Mouse (Mus musculus): Measurements from ENCODE around the gene Foxf1.

Foxf1 gene

DNA sequence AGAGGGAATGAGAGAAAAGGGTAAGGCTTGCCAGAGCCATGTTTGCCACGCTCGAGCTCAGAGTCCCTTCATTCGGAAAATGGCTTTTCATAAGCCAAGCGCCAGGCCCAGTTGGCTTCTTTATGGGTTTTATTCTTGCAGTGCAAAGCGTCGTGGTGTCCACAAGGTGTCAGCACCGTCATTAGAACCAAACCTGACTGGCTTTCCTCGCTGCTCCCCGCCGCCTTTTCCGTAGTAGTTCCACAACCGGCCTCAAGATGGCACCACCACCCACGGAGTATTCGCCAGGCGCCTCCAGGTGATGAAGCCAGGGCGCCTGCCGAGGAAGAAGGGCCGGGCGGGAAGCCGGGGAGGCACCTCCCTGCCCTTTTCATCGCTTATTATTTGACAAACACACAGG is 29.1 kb downstream of the Foxf1 start:
- DNase-seq (ENCODE audit: low read depth, low spot score): peak; percentile 96

DNA sequence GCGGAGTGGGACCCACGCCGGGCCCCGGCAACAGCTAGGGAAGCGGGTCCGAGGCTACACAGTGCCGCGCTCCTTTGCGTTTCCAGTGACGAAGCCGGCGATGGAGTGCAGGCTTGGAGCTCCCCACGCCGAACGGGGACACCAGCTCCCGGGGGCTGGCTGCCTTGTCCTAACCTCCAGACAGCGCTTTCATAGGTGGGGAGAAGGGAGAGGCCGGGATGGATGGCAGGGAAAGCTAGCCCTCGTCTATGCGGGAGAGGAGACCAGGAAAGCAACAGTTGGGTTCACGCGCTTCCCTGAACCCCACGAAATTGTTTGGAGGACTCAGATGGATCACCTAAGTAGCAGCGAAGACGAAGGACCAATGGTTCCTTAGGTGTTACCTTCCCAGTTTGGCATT is 30.9 kb downstream of the Foxf1 start:
- DNase-seq (ENCODE audit: low read depth, low spot score): no peak

DNA sequence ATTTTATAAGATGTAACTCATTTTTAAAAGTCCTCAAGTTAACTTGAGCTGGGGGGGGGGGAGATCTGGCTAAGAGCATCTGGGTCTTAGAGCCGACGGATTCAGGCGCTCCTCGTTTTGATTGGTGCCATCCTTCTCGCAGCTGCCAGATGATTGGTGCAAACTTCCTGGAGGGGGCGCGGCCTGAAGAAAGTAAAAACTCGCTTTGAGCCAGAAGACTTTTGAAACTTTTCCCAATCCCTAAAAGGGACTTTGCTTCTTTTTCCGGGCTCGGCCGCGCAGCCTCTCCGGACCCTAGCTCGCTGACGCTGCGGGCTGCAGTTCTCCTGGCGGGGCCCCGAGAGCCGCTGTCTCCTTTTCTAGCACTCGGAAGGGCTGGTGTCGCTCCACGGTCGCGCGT is 31.8 kb downstream of the Foxf1 start, which contains the start of gene Foxc2:
Gene Foxc2 (plus strand): TSS at position 224 of the 400 bp plus-strand sequence.
- peak; percentile 89 for DNase-seq (ENCODE audit: low read depth, low spot score)

DNA sequence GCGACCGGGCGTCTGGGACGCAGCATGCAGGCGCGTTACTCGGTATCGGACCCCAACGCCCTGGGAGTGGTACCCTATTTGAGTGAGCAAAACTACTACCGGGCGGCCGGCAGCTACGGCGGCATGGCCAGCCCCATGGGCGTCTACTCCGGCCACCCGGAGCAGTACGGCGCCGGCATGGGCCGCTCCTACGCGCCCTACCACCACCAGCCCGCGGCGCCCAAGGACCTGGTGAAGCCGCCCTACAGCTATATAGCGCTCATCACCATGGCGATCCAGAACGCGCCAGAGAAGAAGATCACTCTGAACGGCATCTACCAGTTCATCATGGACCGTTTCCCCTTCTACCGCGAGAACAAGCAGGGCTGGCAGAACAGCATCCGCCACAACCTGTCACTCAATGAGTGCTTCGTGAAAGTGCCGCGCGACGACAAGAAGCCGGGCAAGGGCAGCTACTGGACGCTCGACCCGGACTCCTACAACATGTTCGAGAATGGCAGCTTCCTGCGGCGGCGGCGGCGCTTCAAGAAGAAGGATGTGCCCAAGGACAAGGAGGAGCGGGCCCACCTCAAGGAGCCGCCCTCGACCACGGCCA is 32.5 kb downstream of the Foxf1 start:
- peak; percentile 51 for DNase-seq (ENCODE audit: low read depth, low spot score)

DNA sequence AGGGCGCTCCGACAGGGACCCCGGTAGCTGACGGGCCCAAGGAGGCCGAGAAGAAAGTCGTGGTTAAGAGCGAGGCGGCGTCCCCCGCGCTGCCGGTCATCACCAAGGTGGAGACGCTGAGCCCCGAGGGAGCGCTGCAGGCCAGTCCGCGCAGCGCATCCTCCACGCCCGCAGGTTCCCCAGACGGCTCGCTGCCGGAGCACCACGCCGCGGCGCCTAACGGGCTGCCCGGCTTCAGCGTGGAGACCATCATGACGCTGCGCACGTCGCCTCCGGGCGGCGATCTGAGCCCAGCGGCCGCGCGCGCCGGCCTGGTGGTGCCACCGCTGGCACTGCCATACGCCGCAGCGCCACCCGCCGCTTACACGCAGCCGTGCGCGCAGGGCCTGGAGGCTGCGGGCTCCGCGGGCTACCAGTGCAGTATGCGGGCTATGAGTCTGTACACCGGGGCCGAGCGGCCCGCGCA is 33.0 kb downstream of the Foxf1 start:
- peak; percentile 37 for DNase-seq (ENCODE audit: low read depth, low spot score)

- no peak for DNase-seq (ENCODE audit: low read depth, low spot score)
Observed at GRCm38 (mm10) chr8:121117906-121118305, 33.7 kb downstream of the Foxf1 start.

- DNase-seq (ENCODE audit: low read depth, low spot score): no peak
Observed at GRCm38 (mm10) chr8:121118634-121119420, 34.6 kb downstream of the Foxf1 start.

GRCm38 (mm10) chr8:121119635-121120455 is 35.7 kb downstream of the Foxf1 start:
- no peak for DNase-seq (ENCODE audit: low read depth, low spot score)

DNA sequence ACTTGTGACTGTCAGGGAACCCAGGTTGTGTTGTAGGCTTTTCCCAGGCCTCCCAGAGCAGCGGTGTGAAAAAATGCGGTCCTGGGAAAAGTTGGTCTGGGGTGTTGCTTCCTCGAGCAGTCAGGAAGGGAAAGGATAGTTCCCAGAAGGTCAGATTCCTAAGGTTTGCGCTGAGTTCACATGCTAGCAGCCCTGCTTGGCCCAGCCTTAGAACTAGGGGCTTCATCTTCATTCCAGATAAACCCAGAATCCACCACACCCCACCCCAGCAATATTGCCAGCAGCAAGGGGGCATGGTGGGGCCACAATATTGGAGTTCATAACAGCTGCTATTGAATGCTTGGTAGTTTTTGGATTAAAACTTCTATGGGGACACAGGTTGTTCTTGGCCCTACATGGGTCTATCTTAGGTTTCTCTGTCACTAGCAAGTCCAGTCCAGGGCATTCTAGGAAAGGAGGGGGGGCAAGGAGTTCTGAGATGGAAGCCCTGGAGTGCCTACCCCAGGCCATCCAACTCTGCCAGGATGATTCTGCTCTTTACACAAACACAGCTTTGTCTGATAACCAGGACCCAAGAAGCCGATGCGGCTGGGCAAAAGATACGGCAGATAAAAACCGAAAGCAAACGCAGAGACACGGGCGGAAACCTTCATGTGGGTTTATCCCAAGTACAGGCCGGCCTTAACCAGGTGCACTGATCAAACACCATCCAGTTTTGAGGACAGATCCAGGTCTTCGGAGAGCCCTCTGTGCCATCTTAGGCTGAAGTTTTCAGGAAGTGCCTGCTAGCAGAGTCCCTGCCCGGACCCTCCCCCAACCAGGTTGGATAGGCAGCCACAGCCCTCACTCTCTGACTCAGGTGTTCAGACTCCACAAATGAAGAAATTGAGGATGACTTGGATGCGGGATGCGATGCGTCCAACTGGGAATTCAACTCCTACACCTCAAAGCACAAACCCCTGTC is 36.6 kb downstream of the Foxf1 start:
- no peak for DNase-seq (ENCODE audit: low read depth, low spot score)

GRCm38 (mm10) chr8:121121704-121122103 is 37.5 kb downstream of the Foxf1 start:
- no peak for DNase-seq (ENCODE audit: low read depth, low spot score)

- no peak for DNase-seq (ENCODE audit: low read depth, low spot score)
Observed at GRCm38 (mm10) chr8:121122368-121122767, 38.2 kb downstream of the Foxf1 start.

GRCm38 (mm10) chr8:121123113-121123512 is 38.9 kb downstream of the Foxf1 start:
- DNase-seq (ENCODE audit: low read depth, low spot score): no peak

- DNase-seq (ENCODE audit: low read depth, low spot score): no peak
Observed at GRCm38 (mm10) chr8:121124547-121125239, 40.5 kb downstream of the Foxf1 start.

DNA sequence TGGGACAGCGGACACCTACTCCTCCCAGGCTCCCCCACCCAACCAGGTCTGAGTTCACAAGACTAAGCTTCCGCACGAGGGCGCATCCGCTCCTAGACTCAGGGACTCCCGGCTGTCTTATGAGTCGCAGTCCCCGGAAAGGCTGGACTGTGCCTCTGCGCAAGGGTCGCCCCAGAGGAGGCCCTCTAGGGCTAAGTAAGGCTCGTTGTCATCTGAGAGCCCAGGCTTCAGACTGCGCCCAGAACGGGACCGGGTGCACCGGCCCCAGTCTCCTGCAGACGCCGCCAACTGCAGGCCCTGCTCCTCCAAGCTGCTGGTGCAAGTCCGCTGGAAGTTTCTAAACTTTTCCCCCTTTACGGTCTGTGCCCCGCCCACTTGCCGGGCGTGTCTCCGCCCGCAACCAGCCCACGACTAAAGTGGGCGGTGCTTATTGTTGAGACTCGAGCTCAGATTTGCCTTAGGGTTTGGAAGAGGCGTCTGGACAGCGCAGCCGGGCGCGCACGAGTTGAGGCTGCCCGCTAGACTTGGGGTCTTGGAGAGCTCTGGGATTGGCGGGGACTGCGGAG is 41.2 kb downstream of the Foxf1 start:
- peak; percentile 28 for DNase-seq (ENCODE audit: low read depth, low spot score)

- DNase-seq (ENCODE audit: low read depth, low spot score): no peak
Observed at GRCm38 (mm10) chr8:121126191-121126590, 42.0 kb downstream of the Foxf1 start.

- DNase-seq (ENCODE audit: low read depth, low spot score): no peak
Observed at GRCm38 (mm10) chr8:121126694-121127093, 42.5 kb downstream of the Foxf1 start.

DNA sequence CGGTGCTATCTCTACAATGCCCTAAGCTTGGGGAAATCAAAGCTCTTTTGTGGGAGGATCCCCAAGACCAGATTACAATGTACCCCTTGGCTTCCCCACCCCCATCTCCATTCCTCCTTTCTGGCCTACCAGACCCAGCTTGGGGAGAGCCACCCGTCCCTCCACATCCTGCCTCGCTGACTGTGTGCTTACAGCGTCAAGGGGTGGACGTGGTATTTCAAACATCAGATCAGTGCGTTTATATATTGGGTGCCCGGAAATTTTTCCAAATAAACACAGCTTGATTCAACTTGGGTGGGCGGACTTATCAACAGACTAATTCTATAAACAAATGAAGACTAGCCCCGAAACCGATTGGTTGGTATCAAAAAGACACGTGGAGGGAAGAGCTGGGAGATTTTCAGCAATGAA is 43.1 kb downstream of the Foxf1 start:
- DNase-seq (ENCODE audit: low read depth, low spot score): no peak

DNA sequence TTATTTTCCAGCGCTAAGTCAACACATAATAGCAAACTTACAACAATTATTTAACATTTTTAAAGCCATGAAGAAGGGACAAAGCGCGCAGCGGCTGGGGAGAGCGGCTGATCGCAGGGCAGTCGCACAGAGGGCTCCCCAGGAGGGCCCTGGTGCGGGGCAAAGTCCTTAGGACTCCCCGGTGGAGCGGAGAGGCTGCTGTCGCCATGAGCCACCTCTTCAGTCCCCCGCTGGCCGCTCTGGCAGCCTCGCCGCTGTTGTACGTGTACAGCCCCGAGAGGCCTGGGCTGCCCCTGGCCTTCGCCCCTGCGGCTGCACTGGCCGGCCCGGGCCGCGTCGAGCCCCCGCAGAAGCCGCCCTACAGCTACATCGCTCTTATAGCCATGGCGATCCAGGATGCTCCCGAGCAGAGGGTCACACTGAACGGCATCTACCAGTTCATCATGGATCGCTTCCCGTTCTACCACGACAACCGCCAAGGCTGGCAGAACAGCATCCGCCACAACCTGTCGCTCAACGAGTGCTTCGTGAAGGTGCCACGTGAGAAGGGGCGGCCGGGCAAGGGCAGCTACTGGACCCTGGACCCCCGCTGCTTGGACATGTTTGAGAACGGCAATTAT is 43.7 kb downstream of the Foxf1 start, which contains the start of gene Foxl1:
Gene Foxl1 (plus strand): TSS at position 185 of the 620 bp plus-strand sequence.
- no peak for DNase-seq (ENCODE audit: low read depth, low spot score)

DNA sequence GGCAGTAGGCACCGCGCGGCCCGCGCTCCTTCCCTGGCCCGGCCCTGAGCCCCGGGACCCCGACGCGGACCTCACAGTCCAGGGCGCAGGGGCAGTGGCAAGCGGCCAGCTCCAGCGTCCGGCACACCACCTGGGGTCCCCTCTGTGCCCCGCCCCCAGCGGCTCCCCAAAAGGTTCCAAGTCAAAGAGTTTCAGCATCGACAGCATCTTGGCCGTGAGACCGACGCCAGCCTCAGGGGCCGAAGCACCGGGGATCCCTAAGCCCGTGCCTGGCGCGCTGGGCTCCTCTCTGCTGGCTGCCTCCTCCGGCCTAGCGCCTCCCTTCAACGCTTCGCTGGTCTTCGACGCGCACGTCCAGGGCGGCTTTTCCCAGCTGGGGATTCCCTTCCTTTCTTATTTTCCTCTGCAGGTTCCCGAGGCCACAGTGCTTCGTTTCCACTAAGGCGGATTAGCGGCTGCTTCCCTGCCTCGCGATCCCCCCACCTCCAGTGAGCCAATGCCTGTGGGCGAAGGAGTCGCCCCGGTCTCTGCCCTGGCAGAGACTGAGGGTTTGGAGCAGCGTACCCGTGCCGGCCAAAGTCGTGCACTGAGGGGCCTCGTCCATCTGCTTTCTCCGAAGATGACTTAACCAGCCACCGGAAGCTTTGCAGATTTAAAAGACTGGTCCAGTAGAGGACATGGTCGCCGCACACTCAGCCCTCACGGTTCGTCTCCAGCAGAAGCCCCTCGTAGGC is 44.5 kb downstream of the Foxf1 start:
- no peak for DNase-seq (ENCODE audit: low read depth, low spot score)
